Mouse (Mus musculus) forebrain, embryonic 11.5 days (tissue): ENCODE data around the gene Sarnp. TPM values are rescaled to one million over a fixed set of nuclear protein-coding genes. Genes with fewer than 3 reads are reported as not detected.

Experiments used
- ATAC-seq: fragments of 200-750 bp; cut with Nextera tagmentation; replicated peaks from 2 replicates; pipeline ENCODE4 v1.8.0; 2017; ENCODE audit warnings: moderate TSS enrichment; ENCODE audit not compliant: low FRiP score
- DNase-seq: peaks from one replicate; pipeline ENCODE4 v3.0.0-alpha.2; 2017; ENCODE audit warnings: low spot score
- H3K27ac ChIP-seq: fragments of 300-500 bp; sonication (generic); 2 replicates; pipeline ENCODE4 v1.5.1; 2014; ENCODE audit warnings: low read depth, low read length
- H3K27me3 ChIP-seq: fragments of 300-500 bp; sonication (generic); 2 replicates; pipeline ENCODE4 v1.6.1; 2014; ENCODE audit warnings: mild to moderate bottlenecking, low read length, mixed read lengths; ENCODE audit not compliant: control insufficient read depth, insufficient read depth
- H3K36me3 ChIP-seq: fragments of 300-500 bp; sonication (generic); 2 replicates; pipeline ENCODE4 v1.6.1; 2014; ENCODE audit warnings: mild to moderate bottlenecking, low read length, moderate library complexity, mixed read lengths; ENCODE audit not compliant: control insufficient read depth, insufficient read depth
- H3K4me1 ChIP-seq: fragments of 300-500 bp; sonication (generic); replicated peaks from 2 replicates; pipeline ENCODE4 v1.6.1; 2014; ENCODE audit warnings: low read length, mixed read lengths; ENCODE audit not compliant: control insufficient read depth, insufficient read depth
- H3K4me2 ChIP-seq: fragments of 300-500 bp; sonication (generic); 2 replicates; pipeline ENCODE4 v1.6.1; 2014; ENCODE audit warnings: low read depth, mild to moderate bottlenecking, low read length, moderate library complexity, mixed read lengths; ENCODE audit not compliant: severe bottlenecking
- H3K4me3 ChIP-seq: fragments of 300-500 bp; sonication (generic); 2 replicates; pipeline ENCODE4 v1.5.1; 2014; ENCODE audit warnings: low read depth, low read length
- H3K9ac ChIP-seq: fragments of 300-500 bp; sonication (generic); 2 replicates; pipeline ENCODE4 v1.6.1; 2014; ENCODE audit warnings: low read length
- H3K9me3 ChIP-seq: fragments of 300-500 bp; sonication (generic); 2 replicates; pipeline ENCODE4 v1.6.1; 2016; ENCODE audit warnings: low read length, mixed read lengths; ENCODE audit not compliant: control insufficient read depth
- WGBS: fragments of 180-500 bp; shearing (Covaris S2); extraction: QIAGEN DNeasy Blood & Tissue Kit; methylation state at CpG from one replicate; pipeline ENCODE4 v1.1.7; 2014; 5-methylcytosine and 5-hydroxymethylcytosine counted together
- polyA plus RNA-seq: library from polyadenylated mRNA; unstranded; fragments of >200 nt; fragmentation: Nextera tagmentation; extraction: Ambion mirVana; gene quantifications from 2 replicates; pipeline ENCODE4 v1.2.1, GENCODE M21; 2014

The Sarnp gene
- polyA plus RNA-seq, 1 experiment from 2014 or later = 284 TPM

DNA sequence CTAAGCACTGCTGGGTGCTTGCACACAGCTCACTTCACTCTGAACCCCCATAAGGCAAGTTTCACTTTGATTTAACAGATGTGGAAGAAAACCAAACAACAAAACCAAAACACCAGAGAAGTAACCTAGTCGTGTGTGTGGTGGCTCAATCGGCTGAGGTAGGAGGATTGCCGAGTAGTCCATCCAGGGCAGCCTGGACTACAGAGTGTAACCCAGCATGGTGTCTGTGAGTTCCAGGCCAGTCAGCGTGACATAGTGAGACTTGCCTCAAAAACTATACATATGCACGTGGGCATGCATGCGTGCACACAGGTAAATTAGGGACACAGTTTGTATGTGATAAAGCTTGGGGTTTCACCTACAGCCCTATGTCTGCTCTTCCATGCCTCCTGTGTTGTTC, 100.3 kb downstream of the Sarnp start:
- Histone ChIP-seq H3K4me1 (no peaks in the 10 kb centered on the region; the same call in 1 of the 2 replicates), H3K4me2 (no peak overlapping the region), H3K9ac (no peak overlapping the region), H3K9me3 (no peaks in the 10 kb centered on the region), H3K27ac (no peak overlapping the region), H3K27me3 (no peaks in the 10 kb centered on the region), H3K36me3 (no peaks in the 10 kb centered on the region), H3K4me3 (no peak overlapping the region)
- no peak for DNase-seq
- no peak for ATAC-seq
- WGBS = 87% methylated on average over 6 of the region's 6 CpGs

DNA sequence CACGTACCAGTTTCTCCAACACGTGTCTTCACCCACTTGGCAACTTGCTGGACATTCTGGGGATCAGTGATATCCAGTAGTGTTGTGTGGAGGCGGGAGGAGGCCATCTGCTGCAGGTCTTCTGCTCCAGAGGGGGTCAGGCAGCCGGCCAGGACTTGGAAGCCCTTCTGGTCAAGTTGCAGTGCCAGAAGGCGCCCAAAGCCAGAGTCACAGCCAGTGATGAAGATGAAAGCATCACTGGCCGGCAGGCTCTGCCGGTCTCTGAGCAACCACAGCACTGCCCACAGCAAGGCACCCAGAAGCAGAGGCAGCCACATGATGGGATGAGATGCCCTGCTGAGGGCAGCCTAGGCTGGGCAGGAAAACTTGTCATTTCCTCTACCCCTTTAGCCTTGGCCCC, 101.1 kb downstream of the Sarnp start:
- no peaks in the 10 kb centered on the region for H3K27me3 ChIP-seq
- no peak overlapping the region for H3K9ac ChIP-seq
- H3K27ac ChIP-seq = no peak overlapping the region
- WGBS = 82% methylated on average over 7 of the region's 7 CpGs
- ATAC-seq (no peak), DNase-seq (no peak)
- no peak overlapping the region for H3K4me2 ChIP-seq
- no peaks in the 10 kb centered on the region for H3K9me3 ChIP-seq
- no peaks in the 10 kb centered on the region; the same call in 1 of the 2 replicates for H3K4me1 ChIP-seq
- no peaks in the 10 kb centered on the region for H3K36me3 ChIP-seq
- no peak overlapping the region for H3K4me3 ChIP-seq

DNA sequence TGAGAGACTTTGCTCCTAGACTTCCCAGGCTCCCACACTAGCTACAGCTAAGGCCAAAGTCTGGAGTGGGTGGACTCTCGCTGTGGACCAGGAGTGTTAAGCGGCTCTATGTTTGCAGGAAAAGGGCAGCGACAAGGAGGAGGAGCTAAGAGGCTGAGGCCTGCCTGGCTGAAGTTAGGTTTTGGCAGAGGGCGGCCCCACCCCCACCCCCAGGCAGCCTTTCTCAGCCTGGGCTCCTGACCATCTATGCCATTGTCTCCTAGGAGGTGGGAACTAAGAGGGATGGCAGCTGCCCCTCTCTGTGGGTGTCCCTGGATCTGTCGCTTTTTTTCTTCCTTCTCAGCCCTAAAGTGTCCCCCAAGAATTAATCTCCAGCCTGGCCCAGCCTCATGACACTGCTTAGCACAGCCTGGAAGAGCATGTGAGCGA, 102.1 kb downstream of the Sarnp start:
- Histone ChIP-seq H3K36me3 (no peaks in the 10 kb centered on the region), H3K27ac (no peak overlapping the region), H3K4me2 (no peak overlapping the region), H3K9ac (no peak overlapping the region), H3K4me1 (peaks cover 2% of the 10 kb centered on the region; the same call in 1 of the 2 replicates), H3K4me3 (no peak overlapping the region), H3K27me3 (0 out of 2 replicates have a peak, but pooled peaks cover 2% of the 10 kb centered on the region), H3K9me3 (no peaks in the 10 kb centered on the region)
- no peak for DNase-seq
- WGBS = 9% methylated on average over 6 of the region's 6 CpGs
- no peak for ATAC-seq

DNA sequence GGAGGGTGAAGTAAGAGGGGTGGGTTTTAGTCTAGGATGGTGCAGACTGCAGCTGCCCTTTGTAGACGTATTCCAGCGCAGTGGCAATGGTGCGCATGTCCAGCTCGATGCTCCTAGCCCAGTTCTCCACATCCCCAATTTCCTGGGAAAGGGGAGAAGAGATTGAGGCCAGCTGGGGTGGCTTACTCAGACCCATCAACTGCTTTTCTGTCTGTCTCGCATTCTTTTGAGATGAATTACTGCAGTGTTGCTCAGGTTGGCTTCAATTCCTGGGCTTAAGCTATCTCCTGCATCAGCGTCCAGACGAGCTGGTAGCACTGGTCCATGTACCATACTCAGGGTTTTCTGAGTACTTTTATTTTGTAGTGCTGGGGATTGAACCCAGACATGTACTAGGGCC, 102.8 kb downstream of the Sarnp start:
- H3K9ac ChIP-seq = no peak overlapping the region
- 0 out of 2 replicates have a peak, but pooled peaks cover 2% of the 10 kb centered on the region for H3K27me3 ChIP-seq
- H3K4me2 ChIP-seq = no peak overlapping the region
- peaks cover 2% of the 10 kb centered on the region; the same call in 1 of the 2 replicates for H3K4me1 ChIP-seq
- ATAC-seq (no peak), DNase-seq (no peak)
- 79% methylated on average over 7 of the region's 7 CpGs for WGBS
- H3K27ac ChIP-seq = no peak overlapping the region
- H3K9me3 ChIP-seq = no peaks in the 10 kb centered on the region
- no peak overlapping the region for H3K4me3 ChIP-seq
- H3K36me3 ChIP-seq = no peaks in the 10 kb centered on the region

DNA sequence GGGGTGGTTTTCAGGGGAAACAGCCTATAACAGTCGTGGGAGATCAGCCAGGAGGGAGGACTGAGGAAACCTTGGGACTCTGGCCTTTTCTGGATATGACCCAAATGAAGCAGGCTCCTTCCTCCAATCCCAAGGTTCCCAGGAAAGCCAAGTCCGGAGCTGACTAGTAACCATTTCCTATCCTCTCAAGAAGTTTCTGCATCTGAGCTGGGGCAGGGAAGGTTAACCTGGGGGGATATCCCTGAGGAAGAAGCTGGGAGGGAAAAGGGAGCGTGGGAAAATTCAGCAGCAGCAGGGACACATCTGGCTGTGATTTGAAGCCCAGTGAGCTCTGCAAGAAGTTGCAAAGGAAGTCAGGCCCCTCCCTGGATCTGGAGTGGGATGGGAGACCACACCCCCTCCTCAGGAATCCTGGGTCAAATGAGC, 103.6 kb downstream of the Sarnp start:
- Histone ChIP-seq H3K36me3 (no peaks in the 10 kb centered on the region), H3K4me3 (no peak overlapping the region), H3K9ac (no peak overlapping the region), H3K27me3 (0 out of 2 replicates have a peak, but pooled peaks cover 2% of the 10 kb centered on the region), H3K27ac (no peak overlapping the region), H3K9me3 (no peaks in the 10 kb centered on the region), H3K4me1 (peaks cover 2% of the 10 kb centered on the region; the same call in 1 of the 2 replicates), H3K4me2 (no peak overlapping the region)
- 73% methylated on average over 3 of the region's 3 CpGs for WGBS
- ATAC-seq = no peak
- no peak for DNase-seq

DNA sequence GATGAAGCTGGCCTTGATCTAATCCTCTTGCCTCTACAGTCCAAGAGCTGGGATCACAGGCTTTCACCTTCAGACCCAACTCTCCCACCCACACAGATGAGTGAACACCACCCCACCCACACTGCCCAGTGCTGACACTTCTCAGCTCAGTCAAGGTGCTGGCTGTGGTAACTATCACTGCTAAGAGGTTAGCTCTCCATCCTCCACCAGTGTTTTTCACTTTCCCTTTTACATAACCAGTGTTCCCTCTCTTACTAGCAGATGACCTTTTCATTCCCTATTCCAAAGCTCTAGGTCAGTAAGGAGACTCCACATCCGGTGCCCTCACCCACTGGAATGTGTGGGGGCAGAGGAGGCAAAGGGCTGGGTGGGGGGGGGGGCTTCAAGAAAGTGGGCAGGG, 104.1 kb downstream of the Sarnp start:
- Histone ChIP-seq H3K4me1 (peaks cover 2% of the 10 kb centered on the region; the same call in 1 of the 2 replicates), H3K27me3 (0 out of 2 replicates have a peak, but pooled peaks cover 2% of the 10 kb centered on the region), H3K4me2 (no peak overlapping the region), H3K36me3 (no peaks in the 10 kb centered on the region), H3K9me3 (no peaks in the 10 kb centered on the region), H3K4me3 (no peak overlapping the region), H3K9ac (no peak overlapping the region), H3K27ac (no peak overlapping the region)
- DNase-seq (no peak), ATAC-seq (no peak)
- WGBS = 57% methylated on average over 1 of the region's 1 CpGs

DNA sequence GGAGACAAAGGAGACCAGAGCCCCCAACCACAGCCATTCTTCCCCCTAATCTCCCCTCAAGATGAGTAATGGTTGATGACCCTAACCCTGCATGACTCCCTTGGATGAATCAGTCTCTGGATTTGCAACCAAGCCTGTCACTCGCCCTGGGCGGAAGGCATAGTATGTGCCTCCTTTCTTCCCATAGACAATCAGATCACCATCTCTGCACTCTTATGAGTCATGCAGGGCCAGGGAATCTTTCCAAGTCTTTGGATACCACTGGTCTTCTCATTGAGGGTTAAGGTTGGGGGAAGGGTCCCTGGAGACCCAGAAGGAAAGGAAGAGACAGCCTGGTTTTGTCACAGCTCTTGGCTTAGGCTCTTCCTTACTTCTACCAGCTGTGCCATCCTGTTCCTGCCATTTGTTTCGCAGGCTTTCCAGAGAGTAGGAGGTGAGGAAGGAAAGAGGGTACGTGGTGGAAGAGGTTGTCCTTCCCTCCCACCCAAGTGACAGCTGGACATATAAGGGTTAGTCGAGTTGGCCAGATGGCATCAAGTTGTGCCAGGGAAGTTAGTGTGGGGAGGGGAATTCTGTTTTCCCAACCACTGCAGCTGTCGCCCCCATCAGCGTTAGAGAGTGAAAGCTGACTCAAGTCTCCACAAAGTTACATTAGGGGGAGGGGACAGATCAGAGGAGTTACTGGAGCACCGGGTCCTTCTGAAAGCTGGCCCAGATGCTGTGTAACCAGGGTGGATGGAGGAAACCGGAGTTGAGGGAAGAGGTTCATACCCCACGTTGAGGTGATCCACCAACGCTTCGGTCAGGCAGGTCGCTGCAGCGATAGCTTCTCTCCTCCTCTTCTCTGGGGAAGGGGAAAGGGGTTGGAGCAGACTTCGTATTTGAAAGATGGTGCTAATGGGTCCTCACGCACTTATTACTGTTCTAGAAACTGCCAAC, 105.0 kb downstream of the Sarnp start:
- Histone ChIP-seq H3K4me3 (peak overlapping the region; percentile 86), H3K36me3 (no peaks in the 10 kb centered on the region), H3K4me2 (peak overlapping the region; percentile 57; the same call in 1 of the 2 replicates), H3K27ac (no peak overlapping the region), H3K4me1 (peaks cover 2% of the 10 kb centered on the region; the same call in 1 of the 2 replicates), H3K9ac (peak overlapping the region; percentile 81), H3K9me3 (no peaks in the 10 kb centered on the region), H3K27me3 (0 out of 2 replicates have a peak, but pooled peaks cover 2% of the 10 kb centered on the region)
- no peak for ATAC-seq
- DNase-seq = peak; percentile 48
- 73% methylated on average over 16 of the region's 16 CpGs for WGBS

DNA sequence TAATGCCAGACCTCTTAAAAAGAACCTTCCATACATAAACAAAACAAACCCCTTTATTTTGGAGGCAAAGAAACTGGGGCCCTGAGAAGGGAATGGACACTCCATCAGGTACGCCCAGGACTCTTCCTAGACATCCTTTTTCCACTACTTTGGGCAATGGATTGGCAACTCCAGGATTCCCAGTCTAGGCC, 105.6 kb downstream of the Sarnp start, which contains the start of gene Rdh5:
Rdh5 (minus strand) TSS at position 67 of the 191 bp plus-strand sequence.
- Histone ChIP-seq H3K9ac (peak within 1 kb of the TSS; percentile 81), H3K27me3 (peaks cover 2% of the 10 kb centered on the region; the same call in 1 of the 2 replicates), H3K4me2 (peak within 1 kb of the TSS; percentile 57), H3K36me3 (no peaks in the 10 kb centered on the region), H3K27ac (peak within 1 kb of the TSS; percentile 78), H3K4me3 (peak within 1 kb of the TSS; percentile 86), H3K9me3 (no peaks in the 10 kb centered on the region), H3K4me1 (peaks cover 2% of the 10 kb centered on the region; the same call in 1 of the 2 replicates)
- ATAC-seq (no peak), DNase-seq (no peak)
- 10% methylated on average over 1 of the region's 1 CpGs for WGBS
